Mouse (Mus musculus) megakaryocyte, embryonic 14.5 days (primary cell): Measurements from ENCODE around the gene Fam135a.

ENCODE experiments used
- FLI1 ChIP-seq: IDR thresholded peaks from 2 replicates; pipeline ENCODE4 v1.6.1; 2012; ENCODE audit warnings: low read length, inconsistent platforms, mixed read lengths
- GATA1 ChIP-seq: IDR thresholded peaks from 3 replicates; pipeline ENCODE4 v1.6.1; 2012; ENCODE audit warnings: mixed read lengths, low read length, inconsistent platforms, borderline replicate concordance

GRCm38 (mm10) chr1:24092414-24092813 is 7.7 kb downstream of the Fam135a start:
- no peak for TF ChIP-seq GATA1
- no peak for TF ChIP-seq FLI1
